Mouse (Mus musculus): ENCODE results near the gene Vmn2r87. TPM values are rescaled to one million over a fixed set of nuclear protein-coding genes. Genes with fewer than 3 reads are reported as not detected.
A peak's percentile ranks its signal among the peaks of the same experiment; 100 is the strongest.
"Not testable (repeated sequence)": the region's sequence is repeated elsewhere in the genome, so short reads cannot be mapped to it uniquely, and the experiment has no call there.

Gene Vmn2r87
- polyA plus RNA-seq (2016; fragmentation: Nextera tagmentation; extraction: Ambion mirVana) = 0.05 and 0.10 TPM in 2 replicates

DNA sequence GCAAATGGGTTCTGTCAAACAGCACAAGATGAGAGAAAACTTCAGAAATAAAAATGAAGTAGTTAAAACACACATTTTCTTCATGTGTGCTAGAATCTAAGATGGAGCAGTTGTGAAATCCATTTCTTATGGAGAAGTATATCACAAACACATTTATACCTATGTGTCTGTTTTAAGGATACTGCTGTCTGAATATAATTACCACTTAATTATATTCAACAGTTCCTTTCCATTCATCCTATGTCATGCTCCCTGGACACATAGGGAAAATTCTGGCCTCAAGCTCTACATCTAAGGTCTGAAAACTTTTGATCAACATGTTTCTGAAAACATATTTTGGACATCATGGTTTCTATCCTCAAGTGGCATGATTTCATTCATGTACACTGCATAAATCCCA lies at the start of gene Vmn2r87:
TSS of gene Vmn2r87 (minus strand) at position 101 of the 400 bp plus-strand sequence.
- no peaks in the 10 kb centered on the region for H3K9me3 ChIP-seq
- H3K4me1 ChIP-seq = no peaks in the 10 kb centered on the region
- ATAC-seq (ENCODE audit: low FRiP score) = no peak
- no peak within 1 kb of the TSS for H3K4me2 ChIP-seq
- no peak within 1 kb of the TSS for H3K9ac ChIP-seq
- H3K36me3 ChIP-seq (replicated peaks) = no peaks in the 10 kb centered on the region
- H3K27me3 ChIP-seq = no peaks in the 10 kb centered on the region
- no peak within 1 kb of the TSS for H3K27ac ChIP-seq
- H3K4me3 ChIP-seq (replicated peaks) = no peak within 1 kb of the TSS

DNA sequence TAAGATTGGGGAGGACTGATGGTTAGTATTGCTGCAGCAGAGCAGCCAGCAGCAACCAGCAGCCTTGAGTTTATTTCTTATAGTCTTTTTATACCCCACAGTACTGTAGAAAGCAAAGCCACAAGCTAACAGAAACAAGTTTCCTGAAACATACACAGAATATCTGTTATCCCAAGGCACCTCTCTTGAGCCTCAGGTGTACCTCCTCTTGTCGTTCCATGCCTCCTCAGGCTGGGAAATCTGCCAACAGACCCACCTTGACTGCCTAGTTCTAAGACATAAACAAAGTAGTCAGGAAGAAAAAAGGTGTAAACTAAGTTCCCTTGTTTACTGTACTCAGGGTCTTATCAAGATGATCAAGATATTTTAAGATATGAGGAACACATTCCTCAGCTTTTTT lies 47.1 kb upstream of the Vmn2r87 start:
- 81% methylated on average over 1 of the region's 1 CpGs for WGBS
- H3K4me2 ChIP-seq; H3K36me3 ChIP-seq (replicated peaks); H3K4me1 ChIP-seq; H3K27ac ChIP-seq; ATAC-seq (ENCODE audit: low FRiP score); H3K4me3 ChIP-seq (replicated peaks); H3K9ac ChIP-seq; H3K9me3 ChIP-seq; H3K27me3 ChIP-seq: not testable (repeated sequence)

DNA sequence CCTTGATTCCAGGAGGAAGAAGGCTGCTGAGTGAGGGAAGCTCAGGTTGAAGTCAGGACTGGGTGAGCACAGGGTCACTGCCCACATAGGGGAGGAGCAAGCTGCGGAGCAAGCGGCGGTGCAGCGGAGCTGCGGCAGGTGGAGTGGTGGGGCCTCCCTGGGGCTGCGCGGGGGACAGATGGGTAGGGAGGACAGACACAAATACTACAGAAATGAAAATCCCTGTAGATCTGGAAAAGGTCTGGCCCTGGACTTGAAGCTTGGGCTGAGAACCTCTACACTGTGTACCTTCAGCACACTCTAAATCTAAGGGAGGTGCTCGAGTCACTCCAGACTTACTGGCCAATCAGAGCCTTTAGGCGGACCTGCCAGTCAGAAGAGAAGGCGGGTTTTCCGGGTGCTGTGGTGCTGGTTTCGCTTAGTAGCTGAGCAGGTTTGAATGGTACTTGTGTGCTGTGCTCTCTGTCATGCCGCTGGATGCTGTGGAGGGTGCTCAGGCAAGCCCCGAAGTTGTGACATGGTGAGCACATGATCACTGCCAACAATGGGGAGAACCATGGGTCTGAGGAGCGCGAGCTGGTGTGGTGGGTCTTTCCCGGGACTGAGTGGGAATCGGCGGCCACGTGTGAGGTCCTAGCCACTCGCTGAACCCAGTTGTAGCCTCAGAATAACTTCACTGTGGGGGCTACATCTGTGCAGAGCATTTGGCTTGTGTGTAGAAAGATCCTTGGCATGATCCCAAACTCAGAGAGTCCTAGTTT lies 44.9 kb upstream of the Vmn2r87 start:
- H3K4me1 ChIP-seq; H3K36me3 ChIP-seq (replicated peaks); H3K9me3 ChIP-seq; H3K27me3 ChIP-seq: not testable (repeated sequence)
- Histone ChIP-seq H3K9ac (peak overlapping the region; percentile 68), H3K27ac (peak overlapping the region; percentile 69; the same call in 1 of the 2 replicates), H3K4me2 (peak overlapping the region; percentile 64), H3K4me3 (replicated peaks) (peak overlapping the region; percentile 58)
- peak; percentile 97 for ATAC-seq (ENCODE audit: low FRiP score)
- WGBS = 3% methylated on average over 20 of the region's 21 CpGs

DNA sequence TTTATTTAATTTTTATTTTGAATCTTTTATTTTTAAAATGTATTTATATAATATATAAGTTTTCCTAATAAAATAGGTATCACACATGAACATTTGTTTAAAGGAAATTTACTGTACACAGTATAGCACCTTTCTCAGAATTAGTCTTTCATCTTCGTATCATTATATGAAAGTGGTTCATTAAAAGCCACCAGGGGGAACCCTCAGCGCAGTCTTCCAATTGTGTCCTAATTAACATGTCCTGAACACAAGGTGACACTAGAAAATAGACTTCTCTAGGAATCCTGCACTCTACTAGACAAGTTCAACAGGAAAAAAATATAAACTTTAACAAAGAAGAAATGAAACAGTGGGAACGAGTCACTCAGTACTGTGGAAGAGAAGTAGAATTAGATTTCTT lies 38.9 kb upstream of the Vmn2r87 start:
- no peaks in the 10 kb centered on the region for H3K4me1 ChIP-seq
- no peaks in the 10 kb centered on the region for H3K36me3 ChIP-seq (replicated peaks)
- H3K4me2 ChIP-seq = no peak overlapping the region
- no peak for ATAC-seq (ENCODE audit: low FRiP score)
- no peaks in the 10 kb centered on the region for H3K9me3 ChIP-seq
- 75% methylated on average over 3 of the region's 3 CpGs for whole genome bisulfite sequencing
- no peaks in the 10 kb centered on the region for H3K27me3 ChIP-seq
- H3K4me3 ChIP-seq (replicated peaks) = no peak overlapping the region
- no peak overlapping the region for H3K9ac ChIP-seq
- H3K27ac ChIP-seq = no peak overlapping the region

DNA sequence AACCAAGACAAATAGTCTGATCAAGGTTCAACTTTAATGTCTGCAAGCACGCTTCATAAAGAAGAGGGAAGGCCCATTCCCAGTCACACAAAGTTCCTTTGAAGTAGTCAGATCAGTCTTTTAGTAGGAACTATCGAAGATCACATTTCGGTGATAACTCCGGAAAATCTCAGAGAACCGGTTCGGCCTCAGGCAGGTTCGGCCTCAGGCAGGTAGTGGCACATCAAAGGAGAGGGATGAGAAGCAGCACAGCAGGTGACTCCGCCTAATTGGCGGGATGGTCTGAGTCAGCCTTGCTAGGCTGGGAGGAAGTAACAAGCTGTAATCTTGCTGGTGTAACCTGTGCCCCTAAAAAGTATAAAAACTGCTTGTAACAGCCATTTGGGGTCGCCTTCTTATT lies 30.7 kb upstream of the Vmn2r87 start:
- WGBS = 63% methylated on average over 10 of the region's 10 CpGs

DNA sequence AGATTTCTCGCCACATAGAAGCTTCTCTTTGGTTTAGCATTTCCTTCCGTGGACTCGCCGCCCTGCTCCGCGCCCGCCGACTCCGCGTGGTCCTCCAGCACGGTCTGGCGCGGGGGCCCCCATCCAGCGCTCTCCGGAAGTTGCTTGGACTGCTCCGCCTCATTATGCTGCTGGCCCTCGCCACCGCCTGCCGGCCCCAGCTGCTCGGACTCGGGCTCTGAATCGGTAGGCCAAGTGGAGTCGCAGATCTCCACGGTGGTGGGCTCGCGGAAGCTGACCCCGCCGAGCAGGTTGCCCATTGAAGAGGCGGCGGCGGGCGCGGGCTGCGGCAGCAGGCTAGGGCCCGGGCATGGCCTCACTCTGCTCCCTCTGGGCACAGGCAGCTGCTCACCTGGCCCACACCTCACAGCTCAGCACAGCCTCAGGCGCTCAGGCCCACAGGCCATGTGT lies 26.9 kb downstream of the Vmn2r87 start:
- no peaks in the 10 kb centered on the region for H3K36me3 ChIP-seq (replicated peaks)
- H3K4me2 ChIP-seq = peak overlapping the region; percentile 66
- no peak overlapping the region for H3K27ac ChIP-seq
- no peaks in the 10 kb centered on the region for H3K27me3 ChIP-seq
- no peaks in the 10 kb centered on the region for H3K9me3 ChIP-seq
- ATAC-seq (ENCODE audit: low FRiP score) = peak; percentile 98
- peak overlapping the region; percentile 54 for H3K9ac ChIP-seq
- H3K4me3 ChIP-seq (replicated peaks) = peak overlapping the region; percentile 42
- WGBS = 4% methylated on average over 36 of the region's 36 CpGs
- no peaks in the 10 kb centered on the region for H3K4me1 ChIP-seq

More for the DNA sequence above, 30.7 kb upstream of the Vmn2r87 start:
- H3K27ac ChIP-seq = no peak overlapping the region
- no peaks in the 10 kb centered on the region for H3K4me1 ChIP-seq
- no peak overlapping the region for H3K4me2 ChIP-seq
- peaks cover 4% of the 10 kb centered on the region; the same call in 1 of the 2 replicates for H3K9me3 ChIP-seq
- H3K27me3 ChIP-seq = no peaks in the 10 kb centered on the region
- H3K36me3 ChIP-seq (replicated peaks) = no peaks in the 10 kb centered on the region
- no peak overlapping the region for H3K9ac ChIP-seq
- H3K4me3 ChIP-seq (replicated peaks) = no peak overlapping the region
- ATAC-seq (ENCODE audit: low FRiP score) = no peak

DNA sequence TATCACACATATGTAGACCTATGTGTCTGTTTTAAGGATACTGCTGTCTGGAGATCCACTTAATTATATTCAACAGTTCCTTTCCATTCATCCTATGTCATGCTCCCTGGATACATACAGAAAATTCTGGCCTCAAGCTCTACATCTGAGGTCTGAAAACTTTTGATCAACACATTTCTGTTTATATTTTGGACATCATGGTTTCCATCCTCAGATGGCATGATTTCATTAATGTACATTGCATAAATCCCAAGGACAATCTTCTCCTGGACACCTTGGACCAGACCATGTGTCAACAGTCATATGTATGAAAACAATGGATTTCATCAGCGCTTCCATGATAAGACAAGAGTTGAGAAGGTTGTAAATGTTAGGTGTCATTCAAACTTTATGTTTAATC lies 41.2 kb downstream of the Vmn2r87 start, which contains the start of gene Vmn2r86:
TSS of gene Vmn2r86 (minus strand) at position 101 of the 400 bp plus-strand sequence.
- H3K4me2 ChIP-seq; H3K4me3 ChIP-seq (replicated peaks); H3K27me3 ChIP-seq; ATAC-seq (ENCODE audit: low FRiP score); H3K36me3 ChIP-seq (replicated peaks); H3K9me3 ChIP-seq; H3K9ac ChIP-seq; H3K27ac ChIP-seq; H3K4me1 ChIP-seq: not testable (repeated sequence)
- WGBS = 89% methylated on average over 1 of the region's 1 CpGs

DNA sequence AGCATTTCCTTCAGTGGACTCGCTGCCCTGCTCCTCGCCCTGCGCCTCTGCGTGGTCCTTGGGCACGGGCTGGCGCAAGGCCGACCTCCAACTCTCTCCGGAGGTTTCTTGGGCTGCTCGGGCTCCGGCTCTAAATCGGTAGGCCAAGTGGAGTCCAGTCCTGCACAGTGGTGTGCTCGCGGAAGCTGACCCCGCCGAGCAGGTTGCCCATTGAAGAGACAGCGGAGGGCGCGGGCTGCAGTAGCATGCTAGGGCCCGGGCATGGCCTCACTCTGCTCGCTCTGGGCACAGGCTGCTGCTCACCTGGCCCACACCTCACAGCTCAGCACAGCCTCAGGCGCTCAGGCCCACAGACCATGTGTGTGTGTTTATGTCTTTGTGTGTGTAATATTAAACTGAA lies 52.4 kb downstream of the Vmn2r87 start:
- Histone ChIP-seq H3K27ac (no peak overlapping the region), H3K36me3 (replicated peaks) (no peaks in the 10 kb centered on the region), H3K27me3 (no peaks in the 10 kb centered on the region), H3K9me3 (no peaks in the 10 kb centered on the region), H3K4me3 (replicated peaks) (no peak overlapping the region), H3K4me2 (no peak overlapping the region), H3K4me1 (no peaks in the 10 kb centered on the region), H3K9ac (no peak overlapping the region)
- no peak for ATAC-seq (ENCODE audit: low FRiP score)
- 91% methylated on average over 21 of the region's 21 CpGs for WGBS

DNA sequence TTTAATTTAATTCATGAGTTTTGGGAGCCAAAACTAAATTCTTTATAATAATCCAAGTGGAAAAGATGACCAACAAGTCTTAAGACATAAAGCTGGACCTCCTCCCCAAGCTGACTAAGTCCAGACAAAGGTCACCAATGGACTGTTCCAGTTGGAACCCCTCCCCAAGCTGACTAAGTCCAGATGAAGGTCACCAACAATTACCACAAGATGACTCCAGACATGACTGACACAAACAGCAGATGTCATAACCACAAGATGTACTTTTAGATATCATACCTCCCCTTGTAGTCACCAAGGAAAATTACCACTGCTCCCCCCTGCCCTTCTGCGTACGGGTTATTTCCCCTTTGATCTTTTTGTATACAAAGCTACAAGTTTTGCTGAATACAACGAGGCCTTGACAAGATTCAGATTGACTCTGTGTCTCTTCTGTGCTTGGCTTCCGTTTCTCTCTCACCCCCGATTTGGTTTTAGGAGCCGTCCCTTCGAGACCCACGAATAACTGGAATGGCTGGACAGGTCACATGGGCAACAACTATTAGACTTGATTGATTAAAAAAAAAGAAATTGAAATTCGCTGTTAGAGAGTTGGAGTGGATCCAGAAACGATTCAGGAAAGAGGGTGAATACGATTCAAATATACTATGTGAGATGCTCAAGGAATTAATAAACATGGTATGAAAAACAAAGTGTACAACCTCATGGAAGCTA lies 62.9 kb downstream of the Vmn2r87 start:
- not testable (repeated sequence) for H3K27me3 ChIP-seq; H3K27ac ChIP-seq; H3K4me2 ChIP-seq; H3K9me3 ChIP-seq; H3K36me3 ChIP-seq (replicated peaks); H3K4me1 ChIP-seq; H3K9ac ChIP-seq; ATAC-seq (ENCODE audit: low FRiP score); H3K4me3 ChIP-seq (replicated peaks)
- 91% methylated on average over 11 of the region's 11 CpGs for WGBS

DNA sequence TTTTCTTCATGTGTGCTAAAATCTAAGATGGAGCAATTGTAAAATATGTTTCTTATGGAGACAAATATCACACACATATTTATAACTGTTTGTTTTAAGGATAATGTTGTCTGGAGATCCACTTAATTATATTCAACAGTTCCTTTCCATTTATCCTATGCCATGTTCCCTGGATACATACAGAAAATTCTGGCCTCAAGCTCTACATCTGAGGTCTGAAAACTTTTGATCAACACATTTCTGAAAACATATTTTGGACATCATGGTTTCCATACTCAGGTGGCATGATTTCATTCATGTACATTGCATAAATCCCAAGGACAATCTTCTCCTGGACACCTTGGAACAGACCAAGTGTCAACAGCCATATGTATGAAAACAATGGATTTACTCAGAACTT lies 67.6 kb downstream of the Vmn2r87 start, which contains the start of gene Vmn2r85:
TSS of gene Vmn2r85 (minus strand) at position 101 of the 400 bp plus-strand sequence.
- not testable (repeated sequence) for H3K4me2 ChIP-seq; H3K9ac ChIP-seq; H3K27me3 ChIP-seq; H3K4me3 ChIP-seq (replicated peaks); H3K4me1 ChIP-seq; ATAC-seq (ENCODE audit: low FRiP score); H3K36me3 ChIP-seq (replicated peaks); H3K27ac ChIP-seq; H3K9me3 ChIP-seq

DNA sequence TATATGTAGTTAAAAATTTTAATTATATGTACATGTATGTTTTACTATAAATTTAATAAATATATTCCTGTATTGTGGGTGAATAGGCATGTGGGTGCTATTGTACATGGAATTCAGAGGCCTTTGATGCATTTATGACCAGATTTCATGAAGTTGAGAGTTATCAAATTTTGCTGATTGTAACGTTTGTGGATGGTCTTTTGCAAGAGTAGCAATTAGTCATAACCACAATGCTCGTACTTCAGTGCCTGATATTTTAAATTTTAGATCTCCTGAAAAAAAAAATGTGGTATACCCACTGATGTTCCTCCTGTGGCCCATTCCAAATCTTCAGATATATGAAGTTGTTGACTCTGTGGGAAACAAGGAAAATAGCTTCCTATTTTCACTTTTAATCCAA lies 74.8 kb downstream of the Vmn2r87 start:
- 85% methylated on average over 2 of the region's 2 CpGs for WGBS
- not testable (repeated sequence) for ATAC-seq (ENCODE audit: low FRiP score)

More for the DNA sequence above, 74.8 kb downstream of the Vmn2r87 start:
- not testable (repeated sequence) for H3K27ac ChIP-seq; H3K27me3 ChIP-seq; H3K4me2 ChIP-seq; H3K9me3 ChIP-seq; H3K36me3 ChIP-seq (replicated peaks); H3K9ac ChIP-seq; H3K4me1 ChIP-seq; H3K4me3 ChIP-seq (replicated peaks)

Measured in forebrain, embryonic 12.5 days (tissue).